Mouse (Mus musculus) fat pad, adult 2 months (tissue): ENCODE results near the gene Dmkn.
A peak's percentile ranks its signal among the peaks of the same experiment; 100 is the strongest.
"Not testable (repeated sequence)": the region's sequence is repeated elsewhere in the genome, so short reads cannot be mapped to it uniquely, and the experiment has no call there.

ENCODE experiments used
- DNase-seq: peaks from one replicate; pipeline ENCODE4 v3.0.0-alpha.2; 2011; ENCODE audit warnings: low read depth, low spot score; ENCODE audit errors: extremely low read depth

Dmkn gene

GRCm38 (mm10) chr7:30763456-30763855 is at the start of gene Dmkn:
Gene Dmkn (plus strand): TSS chr7:30763756.
- DNase-seq = no peak

DNA sequence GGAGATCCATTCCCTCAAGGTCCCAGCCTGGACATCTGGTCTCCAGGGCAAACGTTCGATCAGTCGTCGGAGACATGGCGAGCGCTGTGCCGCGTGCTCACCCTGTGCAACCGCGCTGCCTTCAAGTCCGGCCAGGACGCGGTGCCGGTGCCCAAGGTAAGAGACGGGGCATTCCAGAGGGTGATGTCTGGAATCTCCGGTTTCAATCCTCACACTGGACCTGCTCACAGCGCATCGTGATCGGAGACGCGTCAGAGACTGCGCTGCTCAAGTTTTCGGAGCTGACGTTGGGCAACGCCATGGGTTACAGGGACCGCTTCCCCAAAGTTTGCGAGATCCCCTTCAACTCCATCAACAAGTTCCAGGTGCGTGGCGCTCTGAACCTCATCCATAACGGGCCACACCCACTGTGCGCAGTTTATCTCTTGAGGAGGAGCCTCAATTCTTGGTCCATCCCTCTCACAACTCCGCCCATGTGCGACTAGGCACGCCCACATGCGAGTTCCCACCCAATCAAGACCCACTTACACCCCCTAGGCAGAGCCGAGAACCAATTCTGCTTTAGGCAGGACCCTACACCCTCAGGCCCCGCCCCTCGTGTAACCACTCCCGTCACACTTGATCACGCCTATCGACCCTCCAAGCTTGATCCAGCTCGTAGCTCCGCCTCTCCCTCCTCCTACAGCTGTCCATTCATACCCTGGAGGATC is 46.4 kb upstream of the Dmkn start:
- DNase-seq = no peak

- DNase-seq = no peak
These were observed 45.9 kb upstream of the Dmkn start for GRCm38 (mm10) chr7:30717716-30718046.

DNA sequence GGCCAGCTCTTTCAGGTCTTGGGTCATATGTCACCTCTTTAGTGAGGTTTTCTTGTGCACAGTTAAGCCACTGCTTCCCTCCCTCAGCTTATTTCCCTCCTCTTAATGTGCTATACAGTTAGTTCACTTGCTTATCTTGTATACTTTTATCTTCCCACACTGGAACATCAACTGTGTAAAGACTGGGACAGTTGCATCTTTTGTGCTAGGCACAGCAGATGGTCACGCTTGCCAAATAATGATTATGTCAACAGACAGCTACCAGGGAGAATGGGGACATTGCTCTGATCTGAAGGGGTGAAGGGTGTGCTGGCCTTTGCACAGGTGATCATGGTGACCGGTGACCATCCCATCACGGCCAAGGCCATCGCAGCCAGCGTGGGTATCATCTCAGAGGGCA is 43.9 kb upstream of the Dmkn start:
- DNase-seq = no peak

GRCm38 (mm10) chr7:30721286-30721685 is 42.3 kb upstream of the Dmkn start:
- no peak for DNase-seq

GRCm38 (mm10) chr7:30723274-30723953 is 40.1 kb upstream of the Dmkn start:
- DNase-seq = no peak

DNA sequence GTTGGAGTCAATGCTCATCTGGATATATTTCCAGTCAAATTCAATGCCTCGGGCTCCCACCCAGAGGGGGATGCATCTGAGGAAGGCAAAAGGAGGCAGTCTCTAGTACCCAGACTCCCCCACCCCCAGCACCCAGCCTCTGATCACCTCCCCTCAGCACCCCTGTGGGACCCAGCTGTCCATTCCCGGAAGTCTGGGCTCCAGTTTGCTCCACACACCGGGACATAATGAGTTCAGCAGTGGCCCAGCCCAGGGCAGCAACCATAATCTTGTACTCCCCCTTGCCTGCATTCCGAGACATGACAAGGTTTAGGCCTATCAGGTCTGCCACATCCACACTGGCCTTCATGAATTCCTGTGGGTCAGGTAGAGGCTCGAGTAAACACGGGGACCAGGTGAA is 35.3 kb upstream of the Dmkn start:
- DNase-seq = no peak

- no peak for DNase-seq
These were observed 34.7 kb upstream of the Dmkn start for GRCm38 (mm10) chr7:30728739-30729395.

DNA sequence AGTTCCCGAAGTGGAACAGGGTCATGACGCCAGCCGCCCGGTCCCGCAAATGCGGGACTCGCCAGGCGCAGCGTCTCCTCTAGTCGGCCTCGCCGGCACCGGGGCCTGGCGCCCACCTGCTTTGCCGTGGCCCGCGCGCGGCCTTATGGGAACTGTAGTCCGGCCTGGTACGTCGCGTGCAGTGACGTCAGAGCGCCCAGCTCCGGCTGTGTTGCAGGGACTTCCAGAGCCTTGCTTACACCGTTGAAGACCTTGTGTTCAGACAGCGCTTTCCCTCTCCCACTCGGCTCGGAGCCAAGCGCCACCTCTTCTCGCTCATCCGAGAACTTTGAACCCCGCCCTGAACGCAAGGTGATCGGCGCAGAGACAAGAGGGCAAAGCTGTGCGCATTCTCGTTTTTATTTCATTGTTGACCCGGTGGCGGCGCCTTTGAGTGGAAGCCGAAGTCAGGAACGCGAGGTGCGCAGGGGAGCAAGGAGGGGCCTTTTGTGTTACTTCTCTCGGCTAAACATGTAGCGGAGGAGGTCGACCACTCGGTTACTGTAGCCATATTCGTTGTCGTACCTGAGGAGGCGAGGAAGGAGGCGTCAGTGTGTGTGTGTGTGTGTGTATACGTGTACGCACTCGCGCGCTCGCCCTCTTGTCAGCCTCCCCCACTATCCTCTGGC is 34.0 kb upstream of the Dmkn start, which contains the start of gene Tmem147:
Gene Tmem147 (minus strand): TSS at position 145 of the 668 bp plus-strand sequence.
- peak; percentile 94 for DNase-seq

DNA sequence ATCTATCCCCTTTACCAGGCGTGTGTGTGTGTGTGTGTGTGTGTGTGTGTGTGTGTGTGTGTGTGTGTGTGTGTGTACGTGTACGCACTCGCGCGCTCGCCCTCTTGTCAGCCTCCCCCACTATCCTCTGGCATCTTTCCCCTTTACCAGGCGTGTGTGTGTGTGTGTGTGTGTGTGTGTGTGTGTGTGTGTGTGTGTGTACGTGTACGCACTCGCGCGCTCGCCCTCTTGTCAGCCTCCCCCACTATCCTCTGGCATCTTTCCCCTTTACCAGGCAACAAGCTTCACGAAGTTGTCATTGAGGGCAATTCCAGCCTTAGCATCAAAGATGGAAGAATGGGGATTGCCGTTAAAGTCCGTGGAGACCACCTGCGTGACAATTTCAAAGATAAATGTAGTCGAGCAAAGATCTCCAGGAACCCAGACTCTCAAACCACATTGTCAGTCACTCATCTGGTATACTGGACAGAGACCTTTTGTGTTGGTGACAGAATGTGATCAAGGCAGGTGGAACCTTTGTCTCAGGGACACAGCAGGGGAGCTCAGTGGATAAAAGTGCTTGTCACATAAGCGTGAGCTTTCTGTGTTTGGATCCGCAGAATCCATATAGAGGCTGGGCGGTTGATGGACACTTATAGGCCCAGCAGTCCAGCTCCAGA is 33.4 kb upstream of the Dmkn start:
- DNase-seq = not testable (repeated sequence)

- no peak for DNase-seq
These were observed 27.3 kb upstream of the Dmkn start for GRCm38 (mm10) chr7:30736211-30736610.

DNA sequence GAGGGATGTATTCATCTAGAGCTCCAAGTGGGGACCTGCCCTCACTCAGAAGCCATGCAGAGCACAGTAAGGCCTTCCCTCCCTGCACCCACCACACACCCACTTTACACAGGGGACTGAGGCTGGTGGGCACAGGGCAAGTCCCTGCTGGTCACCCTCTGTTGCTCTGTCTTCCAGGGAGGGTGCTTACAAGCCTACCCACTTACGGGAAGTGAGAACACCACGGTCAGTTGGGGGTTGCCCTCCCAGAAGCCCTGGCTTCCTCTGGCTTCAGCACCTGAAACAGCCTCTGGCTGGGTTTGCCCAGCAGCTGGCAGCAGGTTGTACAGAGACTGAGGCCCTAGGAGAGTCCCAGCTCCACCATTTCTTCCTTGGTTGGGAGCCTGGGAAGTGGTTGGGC is 21.0 kb upstream of the Dmkn start:
- DNase-seq = not testable (repeated sequence)

DNA sequence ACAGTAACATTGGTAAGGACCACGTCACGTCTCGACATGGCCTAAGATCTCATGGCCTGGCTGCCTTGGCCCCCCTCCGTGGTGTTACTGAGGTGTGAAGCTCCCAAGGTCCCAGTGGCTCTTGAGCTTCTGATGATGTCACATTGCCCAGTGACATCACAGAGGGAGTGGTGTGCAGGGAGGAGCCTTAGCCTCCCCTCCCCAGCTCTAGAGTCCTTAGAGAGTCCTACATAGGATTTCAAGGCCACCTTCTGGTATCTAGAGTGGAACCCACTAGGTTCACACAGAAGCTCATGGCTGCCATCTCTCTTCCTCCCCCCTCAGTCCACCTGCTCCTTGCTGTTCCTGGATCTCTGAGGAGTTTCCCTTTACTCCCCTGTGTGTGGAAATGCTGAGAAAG is 19.9 kb upstream of the Dmkn start, which contains the start of gene Gapdhs:
Gene Gapdhs (minus strand): TSS at position 65 of the 400 bp plus-strand sequence.
- DNase-seq = not testable (repeated sequence)

DNA sequence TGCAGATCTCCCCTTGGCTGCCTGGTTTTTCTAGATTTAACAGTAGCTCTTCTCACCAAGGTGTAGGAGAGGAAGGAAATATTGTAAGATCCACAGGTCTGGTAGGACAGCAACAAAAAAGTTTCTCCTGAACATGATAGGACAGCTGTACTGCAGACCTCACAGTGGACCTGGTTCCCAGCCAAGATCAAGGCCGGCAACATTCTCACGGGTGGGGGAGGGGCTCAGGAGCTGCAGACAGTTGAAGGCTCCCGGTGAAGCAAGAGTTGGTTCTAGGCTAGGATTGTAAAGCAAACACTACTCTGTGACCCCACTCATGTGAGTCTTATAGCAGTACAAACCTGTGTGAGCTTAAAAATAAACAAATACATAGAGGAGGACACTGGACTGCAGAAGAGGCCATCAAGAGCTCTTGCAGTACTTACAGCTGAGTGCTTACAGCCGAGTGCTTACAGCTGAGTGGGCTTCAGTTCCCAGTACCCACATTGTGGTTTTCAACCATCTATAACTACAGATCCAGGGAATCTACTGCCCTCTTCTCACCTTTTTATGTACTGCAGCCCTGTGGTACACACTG is 19.4 kb upstream of the Dmkn start:
- DNase-seq = no peak

DNA sequence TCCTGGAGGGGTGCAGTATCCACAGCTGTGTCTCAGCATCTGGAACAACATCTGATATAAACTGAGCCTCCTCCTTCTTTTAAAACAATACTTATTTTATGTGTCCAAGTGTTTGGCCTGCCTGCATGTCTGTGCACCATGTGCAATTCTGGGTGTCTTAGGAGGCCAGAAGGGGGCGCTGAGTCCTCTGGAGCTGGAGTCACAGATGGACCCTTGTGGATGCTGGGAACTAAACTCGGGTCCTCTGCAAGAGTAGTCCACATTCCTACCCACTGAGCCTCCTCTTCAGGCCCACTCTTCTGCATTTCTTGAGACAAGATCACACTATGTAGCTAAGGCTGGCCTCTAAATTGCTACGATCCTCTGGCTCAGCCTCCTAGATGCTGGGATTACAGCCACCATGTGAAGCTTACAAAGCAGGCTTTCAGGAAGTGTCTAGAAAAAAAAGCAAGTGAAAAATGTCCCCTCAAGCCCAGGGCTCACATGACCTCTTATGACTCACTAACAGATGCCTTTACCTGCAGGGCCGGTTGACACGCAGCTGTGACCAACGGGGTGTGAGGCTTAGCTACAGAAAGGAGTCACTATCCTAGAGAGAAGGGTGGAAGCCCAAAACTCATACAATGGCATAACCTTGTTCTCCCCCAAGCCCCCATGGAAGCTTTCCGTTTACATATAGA is 15.9 kb upstream of the Dmkn start:
- no peak for DNase-seq

GRCm38 (mm10) chr7:30749824-30750606 is 13.5 kb upstream of the Dmkn start:
- DNase-seq = no peak

DNA sequence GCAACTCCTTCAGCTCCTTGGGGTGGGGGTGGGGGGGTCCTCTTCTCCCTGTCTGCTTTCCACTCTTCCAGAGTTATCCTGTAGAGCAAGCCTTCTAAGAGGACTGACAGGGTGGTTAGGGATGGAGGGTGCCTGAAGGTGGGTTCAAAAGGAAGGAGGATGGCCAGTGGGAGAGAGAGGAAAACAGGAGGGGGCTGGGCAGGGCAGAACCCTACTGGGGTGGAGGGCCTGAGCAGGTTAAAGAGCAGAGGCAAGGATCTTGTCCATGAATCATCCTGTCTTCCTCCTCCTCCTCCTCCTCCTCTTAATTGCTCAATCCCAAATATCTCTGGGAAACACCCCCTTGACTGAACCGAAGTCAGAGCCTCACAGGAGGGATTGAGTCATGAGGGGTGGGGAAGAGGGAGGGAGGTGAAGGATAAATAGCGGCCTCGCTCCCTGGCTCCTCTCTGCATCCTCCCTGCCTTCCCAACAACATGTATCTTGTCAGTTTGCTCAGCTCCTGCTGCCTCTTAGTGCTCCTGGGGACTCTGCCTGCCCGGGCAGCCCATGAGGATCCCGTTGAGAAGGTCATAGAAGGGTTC is 12.4 kb upstream of the Dmkn start, which contains the start of gene Sbsn:
Gene Sbsn (plus strand): TSS at position 386 of the 584 bp plus-strand sequence.
- no peak for DNase-seq

GRCm38 (mm10) chr7:30757001-30757400 is 6.6 kb upstream of the Dmkn start:
- DNase-seq = no peak

DNA sequence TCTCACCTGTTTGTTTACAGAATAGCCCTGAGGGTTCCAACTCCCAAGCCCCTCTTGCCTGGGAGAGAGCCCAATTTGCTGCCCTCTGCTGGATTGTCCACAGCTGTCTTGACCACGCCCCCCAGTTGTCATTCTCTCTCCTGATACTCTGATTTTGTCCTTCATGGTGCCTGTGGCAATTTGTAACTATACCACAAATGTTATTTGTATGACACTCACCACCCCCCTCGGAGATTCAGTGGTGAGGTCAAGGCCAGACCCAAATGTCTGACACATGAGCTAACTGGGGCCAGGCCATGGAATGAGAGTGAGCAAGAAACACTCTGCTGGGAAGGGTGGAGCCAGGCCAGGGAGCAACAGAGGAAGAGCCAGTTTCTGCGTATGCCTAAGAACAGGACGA is 4.7 kb upstream of the Dmkn start:
- DNase-seq = no peak
